Mouse (Mus musculus): Measurements from ENCODE around the gene Gm11985.
"Not testable (repeated sequence)": the region's sequence is repeated elsewhere in the genome, so short reads cannot be mapped to it uniquely, and the experiment has no call there.

The Gm11985 gene

DNA sequence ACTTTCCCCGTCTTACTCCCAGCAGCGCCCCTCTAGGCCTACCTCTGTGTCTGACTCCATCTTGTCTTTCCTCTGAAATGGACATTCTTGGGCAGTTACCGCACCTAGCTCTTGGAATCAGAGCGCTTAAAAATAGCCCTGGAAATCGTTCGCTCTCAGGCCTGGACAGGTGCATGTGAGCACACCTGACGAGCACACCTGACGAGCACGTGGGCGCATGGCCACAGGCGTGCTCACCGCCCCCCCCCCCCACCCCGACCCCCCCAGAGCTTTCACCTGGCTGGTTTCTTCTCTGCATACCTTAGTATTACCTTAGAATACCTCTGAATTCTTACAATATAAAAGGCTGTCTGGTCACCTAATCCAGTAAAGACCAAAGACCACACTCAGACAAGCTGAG is at the start of gene Gm11985:
Gene Gm11985 (minus strand): TSS at position 101 of the 400 bp plus-strand sequence.
- DNase-seq (ENCODE audit: inconsistent age in 2 of 2, low spot score in 1 of 2), result no peak

DNA sequence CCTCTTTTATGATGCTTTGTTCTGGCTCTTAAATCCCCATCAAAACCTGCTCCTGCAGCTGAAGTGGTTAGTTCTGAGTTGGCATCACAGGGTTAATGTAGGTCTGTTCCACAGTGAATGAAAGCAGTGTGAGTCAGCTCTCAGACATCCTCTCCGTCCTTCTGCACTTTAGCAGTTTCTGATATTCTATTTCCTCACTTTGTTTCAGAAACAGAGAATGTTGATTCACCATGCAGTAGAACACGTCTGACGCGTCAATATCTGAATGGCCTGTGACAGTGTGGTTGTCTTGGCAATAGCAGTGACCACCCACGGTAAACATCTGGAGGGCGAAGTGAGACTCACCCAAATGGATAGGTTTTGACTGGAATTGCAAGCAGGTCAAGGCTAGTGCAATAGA is 49.3 kb upstream of the Gm11985 start:
- peak; percentile 21 to 64 for DNase-seq (ENCODE audit: inconsistent age in 2 of 2, low spot score in 1 of 2)

DNA sequence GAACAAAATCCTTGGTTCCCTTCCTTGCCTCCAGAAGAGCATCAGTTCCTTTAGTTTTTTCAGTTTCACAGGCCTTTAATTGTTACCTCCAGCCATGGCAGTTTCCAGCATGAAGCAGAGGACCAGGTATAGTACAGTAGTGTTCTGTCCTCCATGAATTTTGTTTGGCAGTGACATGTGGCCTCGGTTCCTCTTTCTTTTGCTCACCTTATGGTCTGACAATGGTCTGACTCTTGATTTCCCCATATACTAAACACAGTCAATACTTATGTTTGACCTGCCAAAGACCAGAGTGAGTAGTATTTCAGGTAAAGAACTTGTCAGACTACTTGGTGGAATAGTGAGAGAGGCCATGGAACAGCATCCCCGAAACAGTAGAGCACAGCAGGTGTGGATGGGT is 48.4 kb upstream of the Gm11985 start:
- no peak for DNase-seq (ENCODE audit: inconsistent age in 2 of 2, low spot score in 1 of 2)

DNA sequence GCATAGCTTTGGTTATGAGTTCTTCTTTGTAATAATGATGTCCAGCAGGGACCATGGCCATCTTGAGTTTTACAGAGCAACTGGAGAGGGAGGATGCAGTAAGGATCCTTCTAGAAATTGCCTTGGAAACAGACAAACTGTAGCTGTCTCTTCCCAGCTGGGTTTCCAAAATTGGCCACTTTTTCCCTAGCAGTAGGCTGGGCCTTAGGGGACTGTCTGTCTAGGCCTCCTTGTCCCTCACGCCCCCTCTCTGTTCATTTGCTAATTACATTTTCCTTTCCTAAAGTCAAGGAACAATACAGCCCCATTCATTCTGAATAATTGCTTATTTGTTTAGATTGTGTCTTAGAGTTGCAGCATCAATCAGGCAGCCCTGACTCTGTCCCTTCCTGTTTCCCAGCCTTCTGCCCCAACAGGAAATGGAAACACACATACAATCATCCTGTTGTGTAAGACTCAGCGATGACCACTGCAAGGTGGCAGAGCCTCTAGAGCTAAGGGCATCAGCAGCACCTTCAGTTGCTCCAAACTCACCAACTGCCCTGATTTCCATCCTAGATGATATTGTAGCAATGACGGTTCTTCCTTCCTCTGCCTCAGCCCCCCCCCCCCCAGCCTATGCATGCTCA is 46.7 kb upstream of the Gm11985 start:
- DNase-seq (ENCODE audit: inconsistent age in 2 of 2, low spot score in 1 of 2), result peak in 1 of 2 experiments; percentile 13

DNA sequence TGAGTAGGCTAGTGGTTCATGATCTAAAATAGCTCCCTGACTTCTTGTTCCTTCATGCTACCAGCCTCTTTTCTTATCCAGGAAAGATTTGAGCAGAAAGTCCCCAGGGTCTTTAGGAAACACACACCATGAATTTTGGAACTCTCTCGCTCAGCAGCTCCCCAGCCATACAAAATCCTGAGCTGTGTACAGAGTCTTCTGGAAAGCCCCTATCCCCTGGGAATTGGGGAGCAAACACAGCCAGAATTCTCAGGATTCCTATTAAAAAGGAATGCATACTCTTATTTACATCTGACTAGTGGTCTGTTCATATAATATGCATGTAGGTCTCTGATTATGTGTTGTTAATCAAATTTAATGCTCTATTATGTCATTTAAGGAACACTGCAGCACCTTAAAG is 46.1 kb upstream of the Gm11985 start:
- DNase-seq (ENCODE audit: inconsistent age in 2 of 2, low spot score in 1 of 2), result no peak

DNA sequence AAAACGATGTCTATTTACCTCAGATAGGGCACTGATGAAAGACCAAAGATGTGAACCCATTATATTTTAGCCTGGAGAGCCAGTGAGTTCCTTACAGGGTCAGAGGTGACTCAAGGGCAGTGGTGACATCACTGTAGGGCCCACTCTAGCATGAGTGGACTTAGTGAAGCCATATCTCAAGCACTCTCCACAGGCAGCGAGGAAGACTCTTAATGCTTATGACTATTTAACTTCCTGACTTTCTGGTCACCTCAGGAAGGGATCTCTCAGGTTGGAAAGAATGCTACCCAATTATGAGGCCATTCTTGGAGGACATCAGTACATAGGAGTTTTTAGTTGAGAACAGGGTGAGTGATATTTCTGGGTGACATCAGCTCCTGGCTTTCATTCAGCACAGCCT is 45.0 kb upstream of the Gm11985 start:
- DNase-seq (ENCODE audit: inconsistent age in 2 of 2, low spot score in 1 of 2), result no peak

DNA sequence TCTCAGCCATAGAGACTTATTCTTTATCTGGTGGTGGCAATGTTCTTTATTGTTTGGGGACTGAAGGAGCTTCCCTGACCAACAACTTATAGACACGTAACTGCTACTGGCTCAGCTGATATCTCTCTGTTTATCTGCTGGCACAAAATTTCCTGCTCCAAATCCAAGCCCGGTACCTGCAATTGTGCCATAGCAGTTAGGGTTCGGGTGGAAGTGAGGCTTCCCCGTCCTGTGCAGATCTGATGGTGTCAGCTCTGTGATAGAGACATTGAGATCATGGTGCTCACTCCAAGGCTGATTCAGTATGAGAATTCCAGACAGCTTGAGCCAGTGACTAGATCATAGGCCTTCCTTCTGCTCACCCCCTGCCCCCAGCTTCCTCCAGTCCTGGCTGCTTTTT is 43.6 kb upstream of the Gm11985 start:
- no peak for DNase-seq (ENCODE audit: inconsistent age in 2 of 2, low spot score in 1 of 2)

DNA sequence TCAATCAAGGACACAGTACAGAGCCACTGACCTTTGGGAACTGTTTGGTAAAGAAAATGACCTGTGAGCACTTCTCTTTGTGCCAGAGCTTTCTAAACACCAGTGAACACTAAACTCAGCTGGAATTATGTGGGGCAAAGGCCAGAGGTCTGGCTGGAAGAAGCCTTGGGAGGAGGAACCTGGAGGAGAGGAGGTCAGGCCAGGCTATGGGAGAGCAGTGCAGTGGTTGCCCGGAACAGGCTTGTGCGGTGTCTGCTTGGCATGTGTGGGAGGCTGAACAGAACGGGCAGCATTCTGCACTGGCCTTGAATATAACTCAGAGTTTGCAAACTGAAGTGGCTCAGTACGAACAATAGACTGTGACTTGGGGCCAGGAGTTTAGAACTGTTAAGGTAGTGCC is 41.6 kb upstream of the Gm11985 start:
- peak in 1 of 2 experiments; percentile 25 for DNase-seq (ENCODE audit: inconsistent age in 2 of 2, low spot score in 1 of 2)

DNA sequence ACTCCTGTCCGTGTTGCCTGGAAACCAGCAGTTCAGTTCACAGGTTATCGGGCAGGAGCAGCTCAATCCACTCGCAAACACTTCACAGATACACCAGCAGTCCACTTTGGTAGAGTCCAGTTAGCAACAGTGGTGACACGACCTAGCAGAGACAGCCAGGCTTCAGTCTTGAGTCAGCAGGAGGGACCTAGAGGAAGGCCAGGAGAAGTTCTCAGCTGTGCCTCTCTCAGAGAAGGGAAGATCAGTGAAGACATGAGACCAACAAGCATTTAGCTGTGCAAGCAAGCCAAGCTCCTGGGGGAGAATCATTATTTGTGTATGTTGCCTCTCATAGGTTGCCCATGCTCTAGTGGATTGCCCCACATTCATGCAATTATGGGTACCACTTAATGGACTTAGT is 39.7 kb upstream of the Gm11985 start:
- no peak for DNase-seq (ENCODE audit: inconsistent age in 2 of 2, low spot score in 1 of 2)

DNA sequence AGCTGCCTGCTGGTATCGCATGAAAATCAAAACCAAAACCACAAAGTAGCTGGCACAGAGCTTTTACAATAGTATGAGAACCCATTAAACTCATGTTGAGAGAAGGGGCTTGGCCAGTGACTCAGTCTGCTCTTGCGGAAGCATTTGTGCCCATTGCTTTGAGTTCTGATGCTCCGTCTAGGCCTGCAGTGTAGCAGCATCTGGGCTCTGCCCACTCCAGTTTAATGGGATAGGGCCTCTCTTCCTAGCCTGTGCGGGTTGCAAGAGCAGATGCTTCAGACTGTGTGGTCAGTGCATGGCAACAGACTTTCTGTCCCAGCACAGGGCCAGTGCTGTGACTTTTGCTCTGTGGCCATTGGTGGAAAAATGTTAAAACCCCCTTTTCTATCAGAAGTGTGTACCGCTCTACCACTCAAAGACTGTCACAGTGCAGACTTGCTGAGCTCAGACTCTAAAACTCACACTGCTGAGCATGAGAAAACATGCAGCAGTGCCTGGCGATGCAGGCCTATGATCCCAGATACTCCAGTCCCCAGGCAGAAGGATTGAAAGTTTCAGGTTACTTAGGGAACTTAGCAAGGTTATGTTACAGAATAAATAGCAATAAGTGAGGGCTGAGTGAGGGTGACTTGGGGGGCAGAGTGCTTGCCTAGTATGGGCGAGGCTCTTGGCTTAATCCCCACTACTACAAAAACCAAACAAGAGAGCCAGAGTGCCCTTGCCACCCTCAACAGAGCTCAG is 38.6 kb upstream of the Gm11985 start:
- no peak for DNase-seq (ENCODE audit: inconsistent age in 2 of 2, low spot score in 1 of 2)

DNA sequence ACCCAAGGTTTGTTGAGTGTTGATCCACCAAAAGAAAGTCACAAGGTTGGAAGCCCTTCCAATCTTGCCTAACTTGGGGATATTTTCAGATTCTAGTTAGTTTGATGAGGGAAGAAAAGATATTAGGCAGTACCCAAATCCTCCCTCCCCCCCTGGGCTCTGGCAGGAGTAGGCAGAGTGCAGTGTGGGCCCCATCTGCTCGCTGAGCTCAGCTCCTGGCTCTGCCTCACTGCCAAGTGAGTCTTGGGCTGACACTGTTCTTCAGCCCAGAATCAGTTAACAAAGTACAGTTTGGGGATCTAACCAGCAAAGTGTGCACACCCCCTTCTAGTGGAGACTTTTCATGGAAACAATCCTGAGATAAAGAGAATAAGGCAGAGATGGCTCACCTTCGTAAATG is 37.8 kb upstream of the Gm11985 start:
- DNase-seq (ENCODE audit: inconsistent age in 2 of 2, low spot score in 1 of 2), result no peak

DNA sequence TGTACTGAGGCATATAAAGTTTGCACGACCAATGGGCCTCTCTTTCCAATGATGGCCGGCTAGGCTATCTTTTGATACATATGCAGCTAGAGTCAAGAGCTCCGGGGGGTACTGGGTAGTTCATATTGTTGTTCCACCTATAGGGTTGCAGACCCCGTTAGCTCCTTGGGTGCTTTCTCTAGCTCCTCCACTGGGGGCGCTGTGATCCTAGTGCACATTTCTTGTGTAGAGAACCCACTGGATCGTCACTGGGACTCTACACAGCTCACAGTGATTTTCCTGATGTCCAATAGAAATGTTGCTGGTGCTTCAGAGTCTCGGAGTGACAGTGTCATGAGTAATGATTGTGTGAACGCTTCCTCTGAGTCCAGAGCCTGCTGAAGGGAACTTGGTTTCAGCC is 33.5 kb upstream of the Gm11985 start:
- not testable (repeated sequence) for DNase-seq (ENCODE audit: inconsistent age in 2 of 2, low spot score in 1 of 2)

DNA sequence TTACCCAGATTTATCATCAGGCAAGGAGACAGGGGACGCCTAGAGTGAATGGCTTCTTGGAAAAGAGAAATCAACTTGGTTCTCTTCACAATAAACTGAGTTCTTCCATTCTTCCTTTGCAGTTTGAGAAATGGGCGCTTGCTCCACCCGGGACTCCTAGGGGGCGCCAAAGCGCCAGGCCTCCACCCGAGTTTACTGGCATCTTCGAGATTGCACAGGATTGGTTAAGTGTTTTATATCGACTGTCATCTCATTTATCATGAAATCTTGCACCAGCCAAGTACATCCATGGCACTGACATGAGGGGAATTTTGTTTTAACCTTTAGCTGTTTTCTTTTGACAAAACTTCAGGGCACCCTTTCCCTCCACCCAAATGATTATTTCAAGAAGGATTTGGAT is 27.3 kb upstream of the Gm11985 start:
- DNase-seq (ENCODE audit: inconsistent age in 2 of 2, low spot score in 1 of 2), result peak; percentile 60 to 88

DNA sequence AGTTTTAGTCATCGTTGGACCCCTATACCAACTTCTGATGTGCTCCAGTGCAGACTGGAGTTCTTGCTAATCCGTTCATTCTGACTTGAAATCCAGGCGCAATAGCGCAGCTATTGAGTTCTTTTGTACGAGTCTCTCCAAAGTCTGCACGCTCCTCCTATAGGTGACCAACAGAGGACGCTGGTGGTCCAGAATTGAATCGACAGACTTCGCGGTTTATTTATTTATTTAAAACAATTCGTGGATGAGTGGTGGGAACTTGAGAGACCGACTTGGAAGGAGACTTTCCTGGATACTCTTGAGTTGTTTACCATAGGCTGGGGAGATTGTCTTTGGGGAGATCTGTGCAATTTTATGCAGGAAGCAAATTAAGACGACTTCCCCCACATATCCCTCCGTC is 26.4 kb upstream of the Gm11985 start:
- peak in 1 of 2 experiments; percentile 75 for DNase-seq (ENCODE audit: inconsistent age in 2 of 2, low spot score in 1 of 2)

DNA sequence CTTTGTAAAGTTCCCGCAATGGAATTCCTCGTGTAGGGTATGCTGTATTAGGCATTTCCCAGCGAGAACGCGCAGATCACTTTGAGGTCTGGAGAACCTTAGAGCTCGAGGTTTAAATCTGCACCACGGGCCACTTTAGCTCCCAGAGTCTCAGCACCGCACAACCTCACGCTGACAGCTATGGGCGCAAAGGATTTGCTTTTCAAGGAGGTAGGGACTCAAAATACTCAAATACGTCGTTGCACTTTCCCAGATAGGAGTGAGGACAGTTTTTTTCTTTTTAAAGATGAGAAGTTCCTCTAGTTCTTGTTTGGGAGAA is 25.9 kb upstream of the Gm11985 start:
- DNase-seq (ENCODE audit: inconsistent age in 2 of 2, low spot score in 1 of 2), result no peak

DNA sequence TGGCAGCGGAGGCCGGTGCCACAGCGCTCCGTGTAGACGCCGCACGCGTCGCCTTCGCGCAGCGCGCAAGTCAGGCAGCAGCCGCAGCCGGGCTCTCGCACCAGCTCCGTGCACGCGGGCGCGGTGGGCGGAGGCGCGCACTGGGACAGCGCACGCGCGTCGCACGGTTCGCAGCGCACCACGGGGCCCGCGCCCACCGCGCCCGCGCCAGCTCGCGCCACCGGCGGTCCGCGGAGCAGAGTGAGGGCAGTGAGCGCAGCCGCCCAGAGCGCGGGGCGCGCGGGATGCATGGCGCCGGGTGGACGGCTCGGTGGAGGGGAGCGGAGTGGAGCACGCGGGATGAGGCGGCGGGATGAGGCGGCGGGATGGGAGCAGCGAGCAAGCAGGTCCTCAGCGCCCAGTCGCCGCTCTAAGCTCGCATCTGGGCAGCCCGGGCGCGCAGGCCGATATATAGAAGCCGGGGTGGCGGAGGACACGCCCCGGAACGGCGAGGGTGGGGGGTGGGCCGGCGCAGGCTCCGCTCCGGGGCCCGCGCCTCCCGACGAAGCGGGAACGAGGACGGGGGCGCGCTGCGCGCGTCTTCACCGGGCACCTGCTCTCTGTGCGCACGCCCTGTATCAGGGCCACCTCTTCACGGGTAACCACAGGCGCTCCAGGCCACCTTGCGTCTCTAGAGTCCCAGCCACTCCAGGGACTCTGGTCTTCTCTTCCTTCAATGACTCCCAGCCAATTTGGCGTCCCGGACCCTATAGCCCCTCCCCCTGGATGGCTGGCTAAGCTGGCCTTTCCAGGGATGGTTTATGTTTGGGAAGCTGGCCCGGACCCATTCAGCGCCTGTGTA is 25.4 kb upstream of the Gm11985 start, which contains the start of gene Igfbp3:
Gene Igfbp3 (minus strand): TSS at position 423 of the 841 bp plus-strand sequence.
- peak; percentile 31 to 75 for DNase-seq (ENCODE audit: inconsistent age in 2 of 2, low spot score in 1 of 2)

DNA sequence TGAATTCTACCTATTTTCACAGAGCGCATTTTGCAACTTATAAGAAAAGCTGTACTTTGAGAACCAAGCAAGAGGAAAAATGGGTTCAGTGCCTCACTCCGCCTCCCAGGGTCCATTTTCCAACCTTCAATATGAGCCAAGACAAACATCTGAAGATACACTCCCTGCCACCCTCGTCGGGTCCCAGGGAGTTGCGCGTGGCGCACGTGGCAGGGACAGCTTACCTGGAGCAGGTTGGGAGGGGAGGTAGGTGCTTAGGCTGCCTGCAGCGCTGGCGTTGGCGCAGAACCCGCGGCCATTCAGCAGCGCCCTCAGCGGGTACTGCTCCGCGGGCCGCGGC is 24.8 kb upstream of the Gm11985 start:
- DNase-seq (ENCODE audit: inconsistent age in 2 of 2, low spot score in 1 of 2), result no peak

DNA sequence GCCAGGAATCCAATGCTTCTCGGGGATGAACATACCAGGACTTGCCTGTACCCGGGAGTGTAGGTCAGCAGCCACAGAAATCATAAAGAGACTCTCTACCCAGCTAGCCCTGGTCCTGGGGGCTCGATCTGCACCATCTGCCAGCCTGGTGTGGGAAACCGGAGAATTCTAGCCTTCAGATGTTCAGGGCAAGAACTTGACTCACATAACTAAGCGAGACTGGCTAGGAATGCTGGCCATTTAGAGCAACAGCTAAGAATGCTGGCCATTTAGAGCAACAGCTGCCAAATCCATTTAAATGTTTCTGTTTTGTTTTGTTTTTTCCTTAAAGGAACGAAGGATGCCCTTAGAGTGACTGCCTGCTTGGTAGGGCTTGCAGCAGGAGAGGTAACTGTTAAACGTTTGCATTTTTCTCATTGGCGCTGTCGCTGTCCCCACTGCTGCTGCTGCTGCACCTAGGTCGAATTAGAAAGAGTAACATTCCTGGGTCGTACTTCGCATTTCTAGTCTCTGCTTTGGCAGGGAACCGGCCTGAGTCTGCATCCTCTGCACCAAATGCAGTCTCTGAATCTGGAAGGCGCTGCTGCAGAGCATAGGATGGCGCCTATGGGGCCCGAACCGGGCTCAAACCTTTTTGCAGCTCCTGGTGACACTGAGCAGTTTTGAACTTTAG is 23.9 kb upstream of the Gm11985 start:
- no peak for DNase-seq (ENCODE audit: inconsistent age in 2 of 2, low spot score in 1 of 2)

DNA sequence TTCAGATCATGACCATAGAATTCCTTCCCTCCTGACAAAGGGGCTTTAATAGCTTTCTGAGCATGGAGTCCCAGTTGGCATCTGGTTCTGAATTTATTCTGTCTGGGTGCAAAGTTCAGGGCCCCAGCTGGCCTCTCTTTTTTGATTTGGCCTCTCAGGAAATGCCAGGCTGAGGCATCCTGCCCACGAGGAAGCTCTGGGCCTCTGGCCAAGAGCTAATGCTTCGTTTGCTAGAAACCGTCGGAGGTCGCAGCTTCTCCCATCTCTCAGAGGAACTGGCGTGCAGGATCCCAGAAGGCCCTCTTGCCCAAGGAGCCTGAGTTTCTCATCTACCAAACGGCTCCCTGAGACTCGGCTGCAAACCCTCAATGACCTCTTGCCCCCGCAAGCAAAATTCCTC is 22.8 kb upstream of the Gm11985 start:
- peak; percentile 19 to 63 for DNase-seq (ENCODE audit: inconsistent age in 2 of 2, low spot score in 1 of 2)

DNA sequence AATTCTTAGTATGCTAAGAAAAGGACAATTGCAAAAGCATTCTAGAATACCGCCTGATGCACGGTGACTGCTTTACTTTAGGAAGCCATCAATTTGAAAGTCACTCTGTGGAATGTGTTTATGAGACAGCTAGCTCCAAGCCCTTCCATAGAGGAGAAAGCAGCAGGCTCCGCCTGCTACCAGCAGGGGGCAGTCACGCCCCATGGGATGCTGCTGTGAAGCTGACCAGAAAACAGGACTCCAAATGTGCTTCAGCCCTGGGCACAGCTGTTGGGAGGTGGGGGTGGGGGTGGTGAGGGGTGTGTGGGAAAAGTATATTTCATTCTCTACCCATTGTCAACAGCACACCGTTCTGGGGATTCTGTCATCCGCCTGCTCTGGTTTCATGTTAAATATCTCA is 22.0 kb upstream of the Gm11985 start:
- peak; percentile 69 to 89 for DNase-seq (ENCODE audit: inconsistent age in 2 of 2, low spot score in 1 of 2)

DNA sequence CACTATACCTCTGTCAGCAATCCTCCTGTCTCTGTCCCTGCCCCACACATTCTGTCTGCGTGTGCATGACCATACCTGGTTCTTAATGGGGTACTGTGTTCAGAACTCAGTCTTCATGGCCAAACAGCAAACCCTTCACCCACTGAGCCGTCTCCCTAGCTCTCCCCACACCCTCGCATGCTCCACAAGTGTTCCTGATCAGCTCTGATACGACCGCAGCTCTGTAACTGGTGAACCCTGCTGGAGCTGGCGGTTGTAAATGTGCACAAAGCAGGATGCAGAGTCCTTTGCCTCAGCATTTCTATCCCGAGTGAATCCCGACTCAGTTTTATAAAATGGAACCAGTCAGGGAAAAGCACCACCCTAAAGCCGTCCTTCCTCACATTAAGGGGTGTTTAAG is 15.5 kb upstream of the Gm11985 start:
- no peak for DNase-seq (ENCODE audit: inconsistent age in 2 of 2, low spot score in 1 of 2)

DNA sequence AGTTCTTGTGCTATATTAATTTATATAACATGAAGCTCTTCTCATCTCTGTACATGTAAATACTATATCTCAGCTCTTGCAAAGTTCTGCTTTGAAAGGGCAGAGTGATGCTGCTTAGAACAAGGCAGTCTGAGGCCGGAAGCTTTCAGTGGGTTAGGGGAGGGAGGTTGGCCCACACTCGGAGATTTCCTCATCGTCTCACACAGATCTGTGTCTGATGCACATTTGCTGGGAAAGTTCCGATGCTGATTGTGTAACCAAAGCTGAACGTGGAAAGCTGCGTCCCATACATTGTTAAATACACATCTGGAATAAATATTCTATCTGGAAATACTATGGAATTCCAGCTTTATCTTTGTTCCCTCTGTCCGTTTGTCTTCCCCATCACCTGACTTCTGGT is 13.8 kb upstream of the Gm11985 start:
- no peak for DNase-seq (ENCODE audit: inconsistent age in 2 of 2, low spot score in 1 of 2)

Data from adrenal gland, adult (tissue).